Mouse (Mus musculus) right cerebral cortex, postnatal 4 days (tissue): ENCODE data around the gene Smcp.

Experiments
- DNase-seq: peaks from one replicate; pipeline ENCODE4 v3.0.0-alpha.2; 2022

Smcp gene

GRCm38 (mm10) chr3:92588858-92589257 is at the start of gene Smcp:
TSS of gene Smcp (minus strand) at chr3:92588997.
- no peak for DNase-seq

DNA sequence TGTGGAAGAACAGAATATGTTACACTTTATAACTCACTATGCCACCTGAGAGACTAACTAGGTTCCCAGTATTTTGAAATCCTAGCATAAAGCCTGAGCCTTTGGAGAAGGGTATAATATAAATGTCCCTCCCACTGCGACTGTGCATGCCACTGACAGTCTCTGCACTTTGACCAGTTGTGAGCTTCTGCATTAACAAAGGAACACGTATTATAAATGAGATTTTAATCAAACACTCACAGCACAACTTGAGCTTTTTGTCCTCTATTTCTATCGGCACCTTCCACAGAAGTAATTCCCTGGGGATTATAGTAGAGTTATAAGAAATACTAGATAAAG is 49.8 kb upstream of the Smcp start:
- no peak for DNase-seq

- DNase-seq = no peak
Measured at GRCm38 (mm10) chr3:92637745-92638652, 49.2 kb upstream of the Smcp start.

- no peak for DNase-seq
Measured at GRCm38 (mm10) chr3:92621560-92621959, 32.8 kb upstream of the Smcp start, which contains the start of gene Lce6a. TSS of gene Lce6a (minus strand) at chr3:92621660.

DNA sequence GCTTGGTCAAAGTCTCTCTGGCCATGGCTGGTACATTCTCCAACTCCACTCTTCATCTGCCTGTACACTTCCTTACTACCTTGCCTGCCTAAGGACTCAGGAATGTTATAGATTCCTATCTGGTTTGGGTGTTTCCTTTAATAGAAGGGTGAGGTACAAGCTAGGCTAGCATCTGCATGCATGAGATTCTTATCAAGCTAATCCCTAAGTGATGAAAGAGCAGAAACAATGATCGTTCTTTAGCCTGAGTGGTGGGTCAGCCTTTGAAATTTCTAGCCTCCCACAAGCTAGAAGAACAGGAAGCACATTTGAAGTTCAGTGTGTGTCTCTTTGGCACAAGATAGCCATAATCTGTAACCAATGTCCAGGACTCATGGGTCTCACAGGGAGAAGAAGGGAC is 21.0 kb upstream of the Smcp start:
- no peak for DNase-seq

DNA sequence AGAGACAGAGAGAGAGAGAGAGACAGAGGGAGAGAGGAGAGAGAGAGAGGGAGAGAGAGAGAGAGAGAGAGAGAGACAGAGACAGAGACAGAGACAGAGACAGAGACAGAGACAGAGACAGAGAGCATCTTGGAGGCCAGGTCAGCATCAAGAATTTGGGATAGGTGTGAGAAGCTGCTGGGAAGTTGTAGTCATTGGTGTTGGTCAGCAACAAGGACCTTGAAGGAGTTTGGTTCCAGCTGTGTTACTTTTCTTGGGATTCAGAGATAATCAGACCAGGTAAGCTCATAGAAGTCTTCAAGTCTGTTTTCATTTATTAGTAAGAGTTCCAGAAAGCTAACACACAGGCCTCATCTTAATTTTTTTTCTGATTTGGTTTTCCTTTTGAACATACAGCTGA is 18.6 kb upstream of the Smcp start, which contains the start of gene 2210017I01Rik:
TSS of gene 2210017I01Rik (minus strand) at position 101 of the 400 bp plus-strand sequence.
- no peak for DNase-seq

DNA sequence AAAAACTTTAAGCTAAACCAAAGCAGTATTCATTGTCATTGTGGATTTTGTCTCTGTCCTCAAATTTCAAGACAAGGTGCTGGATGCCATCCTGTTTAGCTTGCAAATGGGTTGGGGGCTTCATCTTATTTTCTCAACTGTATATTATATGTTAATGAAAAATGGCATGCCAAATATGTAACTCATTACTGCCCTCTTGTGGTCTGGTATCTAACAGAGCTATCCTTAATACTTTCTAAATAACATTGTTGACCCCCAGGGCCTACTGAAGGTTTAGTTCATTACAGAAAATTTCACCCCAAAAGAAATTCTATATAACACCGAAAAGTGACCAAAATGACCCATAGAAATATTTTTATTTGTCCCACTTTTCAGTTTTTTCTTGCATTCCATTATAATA is 13.4 kb upstream of the Smcp start:
- DNase-seq = no peak

- no peak for DNase-seq
Measured at GRCm38 (mm10) chr3:92600456-92600855, 11.7 kb upstream of the Smcp start.

- DNase-seq = no peak
Measured at GRCm38 (mm10) chr3:92599973-92600372, 11.2 kb upstream of the Smcp start.

- no peak for DNase-seq
Measured at GRCm38 (mm10) chr3:92598429-92598828, 9.6 kb upstream of the Smcp start.

GRCm38 (mm10) chr3:92587190-92587589 is 1.6 kb downstream of the Smcp start:
- no peak for DNase-seq

DNA sequence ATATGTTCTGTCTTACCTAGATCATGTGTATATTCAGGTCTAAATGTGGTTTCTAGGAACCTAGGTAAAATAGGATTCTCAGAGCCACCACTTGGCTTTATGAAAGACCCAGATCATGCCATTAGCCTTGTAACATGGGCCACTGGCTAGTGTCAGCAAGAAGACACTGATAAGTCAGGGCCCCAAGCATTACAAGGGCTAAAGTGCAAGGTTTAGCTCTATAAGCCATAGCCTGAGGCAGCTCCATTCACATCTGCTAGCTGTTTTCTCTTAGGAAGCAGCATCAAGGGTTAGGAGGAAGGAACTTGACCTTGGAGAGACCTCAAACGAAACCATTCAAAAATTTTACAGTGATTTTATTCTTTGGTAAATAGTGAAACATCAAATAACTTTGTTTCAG is 3.7 kb downstream of the Smcp start:
- no peak for DNase-seq

DNA sequence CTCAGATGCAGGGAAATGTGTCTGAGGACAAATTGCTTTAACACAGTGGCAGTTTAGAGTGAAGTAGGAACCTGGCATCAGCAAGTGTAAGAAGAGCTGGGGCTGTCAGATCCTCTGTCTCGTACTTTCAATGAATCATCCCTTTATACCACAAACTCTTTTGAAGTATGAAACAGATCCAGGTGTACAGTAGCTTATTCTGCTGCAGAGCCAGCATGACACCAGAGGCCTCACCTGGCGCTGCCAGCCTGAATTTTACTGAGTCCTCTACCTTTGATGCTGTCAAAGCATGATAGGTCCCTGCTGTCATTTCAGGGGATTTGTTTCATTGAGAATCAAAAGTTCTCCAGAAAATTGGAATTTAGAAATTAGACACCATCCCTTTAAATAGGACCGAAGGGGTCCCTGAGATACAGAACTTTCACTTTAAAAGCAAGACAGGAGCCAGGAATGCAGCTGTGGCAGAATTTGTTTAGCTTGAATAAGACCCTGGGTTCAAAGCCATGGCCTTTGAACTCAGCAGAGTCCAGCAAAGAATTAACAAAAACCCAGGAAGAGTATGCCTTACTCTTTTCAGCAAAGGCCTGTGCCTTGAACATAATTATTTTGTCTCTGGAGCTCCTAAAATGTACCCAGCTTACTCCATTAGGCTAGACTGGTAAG is 5.5 kb downstream of the Smcp start:
- no peak for DNase-seq

- DNase-seq = no peak
Measured at GRCm38 (mm10) chr3:92579508-92579907, 9.3 kb downstream of the Smcp start.

GRCm38 (mm10) chr3:92578652-92579413 is 10.0 kb downstream of the Smcp start:
- DNase-seq = no peak

DNA sequence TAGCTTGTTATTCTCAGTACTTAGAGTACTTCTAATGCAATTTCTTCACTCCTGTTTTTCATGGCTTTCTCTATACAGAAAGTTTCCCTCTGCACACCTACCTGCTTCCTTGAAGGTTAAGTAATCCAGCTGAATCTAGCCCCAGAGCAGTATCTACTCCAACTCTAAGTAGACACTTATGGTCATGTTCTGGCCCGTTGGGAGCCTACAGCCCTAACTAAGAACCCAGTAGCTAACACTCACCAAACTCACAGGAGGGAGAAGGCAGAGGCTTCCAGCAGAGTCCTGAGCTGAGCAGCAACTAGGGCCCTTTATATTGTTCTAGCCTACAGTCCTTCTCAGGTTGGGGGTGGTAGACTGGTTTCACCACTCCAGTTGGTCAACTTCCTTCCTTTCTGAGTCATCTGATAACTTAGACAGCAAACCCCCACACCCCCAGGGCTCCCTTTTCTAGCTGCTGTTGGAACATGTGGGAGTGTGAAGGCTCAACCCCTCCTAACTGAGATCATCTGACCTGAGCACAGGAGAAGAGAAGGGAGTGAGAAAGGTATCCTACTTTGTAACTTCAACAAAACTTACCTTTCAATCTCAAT is 15.3 kb downstream of the Smcp start, which contains the start of gene Ivl:
TSS of gene Ivl (minus strand) at position 287 of the 593 bp plus-strand sequence.
- no peak for DNase-seq

- DNase-seq = no peak
Measured at GRCm38 (mm10) chr3:92572514-92573155, 16.2 kb downstream of the Smcp start.

GRCm38 (mm10) chr3:92568752-92569151 is 20.0 kb downstream of the Smcp start:
- DNase-seq = no peak

- no peak for DNase-seq
Measured at GRCm38 (mm10) chr3:92565418-92565817, 23.4 kb downstream of the Smcp start.

- DNase-seq = no peak
Measured at GRCm38 (mm10) chr3:92534411-92534810, 54.4 kb downstream of the Smcp start, which contains the start of gene 2310046K23Rik. TSS of gene 2310046K23Rik (minus strand) at chr3:92534511.
